Mouse (Mus musculus) adrenal gland, postnatal 36 days (tissue): ENCODE measurements around the gene Lamtor4. TPM values are rescaled to one million over a fixed set of nuclear protein-coding genes. Genes with fewer than 3 reads are reported as not detected.

Experiments
- DNase-seq, 2 experiments: peaks; one replicate each; pipeline ENCODE4 v3.0.0; 2021; ENCODE audit warnings: mixed read lengths in 1 of 2
- total RNA-seq, 2 experiments: library from RNA; stranded (reverse); gene quantifications; 2 replicates each; pipeline ENCODE4 v1.2.3; 2021

Lamtor4 gene
- total RNA-seq, 2 experiments from 2014 or later, result 76.3 to 99.9 TPM

- DNase-seq, result no peak
Measured at GRCm38 (mm10) chr5:138260051-138260450, 4.8 kb downstream of the Lamtor4 start.

- DNase-seq, result no peak
Measured at GRCm38 (mm10) chr5:138260834-138261233, 5.6 kb downstream of the Lamtor4 start.

DNA sequence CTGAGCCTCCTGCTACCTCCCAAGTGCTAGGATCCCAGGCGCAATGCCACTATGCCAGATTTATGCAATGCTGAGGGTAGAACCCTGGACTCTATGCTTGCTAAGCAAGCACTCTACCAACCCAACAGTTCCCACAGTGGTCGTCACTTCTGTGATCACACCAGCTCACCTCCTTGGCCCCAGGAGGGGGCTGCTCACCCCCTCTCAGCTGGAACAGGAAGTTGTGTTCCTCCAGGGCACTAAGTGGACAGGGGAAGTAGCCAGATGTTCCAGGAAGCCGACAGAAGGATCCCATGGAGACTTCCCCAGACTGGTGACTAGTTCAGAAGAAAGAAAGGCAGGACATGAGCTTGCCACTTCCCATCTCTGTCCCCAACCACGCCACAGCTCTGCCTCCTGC lies 6.7 kb downstream of the Lamtor4 start:
- DNase-seq, result no peak

DNA sequence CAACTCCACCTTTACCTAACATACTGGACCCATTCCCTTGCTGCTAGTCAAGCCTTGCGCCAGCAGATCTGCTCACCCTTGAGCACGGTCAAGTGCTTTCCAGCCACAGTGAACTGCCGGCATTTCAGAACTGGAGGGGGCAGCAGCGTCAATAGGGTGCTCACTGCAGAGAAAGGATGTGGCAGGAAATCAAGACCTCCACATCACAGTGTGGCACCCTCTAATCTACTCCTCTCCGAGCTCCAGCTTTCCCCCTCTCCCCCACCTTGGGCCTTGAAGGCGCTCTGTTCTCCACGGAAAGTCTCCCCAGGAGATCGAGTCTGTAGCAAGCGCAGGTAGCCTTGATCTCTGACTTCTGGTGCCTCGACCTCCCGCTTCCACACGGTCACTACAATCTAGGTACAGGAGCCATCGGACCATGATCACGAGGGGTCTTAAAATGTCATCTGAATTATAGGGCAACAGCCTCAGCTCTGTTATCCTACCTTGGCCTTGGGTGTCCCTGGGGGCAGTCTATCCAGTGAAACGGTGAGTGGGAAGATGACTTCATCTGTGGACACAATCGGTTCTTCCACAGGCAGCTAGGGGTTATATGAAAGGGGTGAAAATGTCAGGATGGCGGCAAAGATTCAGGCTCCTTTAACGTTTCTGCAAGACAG lies 7.4 kb downstream of the Lamtor4 start:
- peak in 1 of 2 experiments; percentile 20 for DNase-seq

DNA sequence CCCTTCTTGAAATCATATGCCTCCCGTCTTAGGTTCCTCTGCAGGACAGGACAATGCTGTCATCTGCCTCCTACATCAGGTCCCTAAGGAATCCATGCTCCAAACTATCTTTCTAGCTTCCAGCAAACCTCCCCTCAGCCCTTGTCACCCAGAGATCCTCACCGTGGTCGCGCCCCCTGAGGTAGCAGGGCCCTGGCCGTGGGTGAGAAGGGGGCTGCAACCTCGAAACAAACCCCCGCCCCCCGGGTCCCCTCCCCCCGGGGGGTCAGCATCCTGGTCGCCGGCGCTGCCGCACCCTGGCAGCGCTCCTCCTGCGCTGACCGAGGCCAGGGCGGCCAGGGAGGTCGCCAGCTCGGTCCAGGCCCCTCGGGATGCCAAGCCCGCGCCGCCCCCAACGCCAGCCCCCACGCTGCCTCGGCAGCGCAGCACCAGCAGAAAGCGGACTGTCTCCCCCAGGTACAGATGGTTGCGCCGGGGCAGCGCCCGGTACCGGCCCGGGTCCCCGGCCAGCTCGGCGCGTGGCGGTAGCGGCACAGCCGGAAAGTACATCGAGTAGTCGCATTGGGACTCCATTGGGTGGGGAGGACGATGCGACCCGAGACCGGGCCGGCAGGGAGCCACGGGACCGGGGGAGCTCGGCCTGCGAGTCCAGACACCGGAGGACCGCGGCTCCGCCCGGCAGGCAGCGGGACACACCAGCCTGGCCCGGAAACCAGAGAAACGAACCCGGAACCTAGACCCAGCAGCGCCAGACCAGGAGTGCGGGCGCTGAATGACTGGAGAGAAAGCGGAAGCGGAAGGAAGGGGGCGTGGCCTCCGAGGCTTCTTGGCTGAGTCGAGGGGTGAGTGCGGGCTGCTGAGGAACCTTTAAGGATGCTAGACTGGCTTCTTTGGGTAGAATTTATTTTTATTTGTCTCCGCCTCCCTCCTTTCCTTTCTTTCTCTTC lies 8.3 kb downstream of the Lamtor4 start, which contains the start of gene BC037034:
BC037034 (minus strand) TSS at position 774 of the 947 bp plus-strand sequence.
- DNase-seq, result peak; percentile 96

DNA sequence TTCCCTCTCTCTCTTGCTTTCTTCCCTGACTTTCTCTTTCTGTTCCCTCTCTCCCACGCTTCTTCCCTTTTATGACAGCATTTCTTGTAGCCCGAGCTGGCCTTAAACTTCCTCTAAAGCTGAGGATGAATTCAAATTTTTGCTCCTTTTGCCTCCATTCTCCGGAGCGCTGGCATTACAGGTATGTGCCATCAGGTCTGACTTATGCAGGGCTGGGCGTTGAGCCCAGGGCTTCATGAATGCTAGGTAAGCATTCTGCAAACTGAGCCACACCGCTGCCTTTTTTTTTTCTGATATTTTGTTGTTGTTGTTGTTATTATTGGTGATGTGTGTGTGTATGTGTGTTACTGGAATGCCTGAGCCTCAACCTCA lies 8.9 kb downstream of the Lamtor4 start:
- no peak for DNase-seq

GRCm38 (mm10) chr5:138265712-138266111 lies 10.4 kb downstream of the Lamtor4 start:
- no peak for DNase-seq

GRCm38 (mm10) chr5:138267114-138267513 lies 11.8 kb downstream of the Lamtor4 start:
- no peak for DNase-seq

DNA sequence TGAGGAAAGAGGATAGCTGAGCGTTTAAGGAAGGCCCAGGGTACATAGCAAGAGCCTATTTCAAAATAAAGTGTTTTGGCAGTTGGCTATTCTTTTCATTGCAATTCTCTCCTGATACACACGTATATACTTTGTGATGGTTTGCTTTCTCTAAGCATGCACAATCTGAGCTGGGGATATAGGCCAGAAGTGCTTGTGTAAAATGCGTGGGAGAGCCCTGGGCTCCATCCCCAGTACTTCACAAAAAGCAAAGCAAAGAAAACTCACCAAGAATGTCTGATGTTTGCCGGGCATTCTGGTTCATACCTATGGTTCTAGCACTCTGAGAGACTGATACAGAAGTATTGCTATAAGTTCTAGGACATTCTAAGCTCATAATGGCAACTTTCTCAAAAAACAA lies 13.7 kb downstream of the Lamtor4 start:
- DNase-seq, result no peak

DNA sequence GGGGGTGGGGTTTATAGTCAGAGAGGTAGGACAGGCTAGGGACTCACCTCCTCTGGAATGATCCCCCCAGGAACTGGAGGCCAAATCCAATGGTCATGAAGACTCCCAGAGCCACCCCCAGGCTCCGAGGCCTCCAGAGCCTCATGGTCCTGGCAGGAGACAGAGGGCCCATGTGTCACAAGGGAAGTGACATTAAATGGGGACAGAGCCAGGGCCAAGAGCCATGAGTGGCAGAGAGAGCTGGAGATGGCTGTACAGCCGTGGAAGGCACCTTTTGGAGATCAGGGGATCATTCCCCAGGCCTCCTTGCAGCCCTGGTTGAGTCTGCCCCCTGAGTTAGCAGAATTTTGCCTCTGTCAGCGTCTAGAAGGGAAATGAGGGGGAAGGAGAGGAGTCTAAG lies 15.9 kb downstream of the Lamtor4 start:
- no peak for DNase-seq

DNA sequence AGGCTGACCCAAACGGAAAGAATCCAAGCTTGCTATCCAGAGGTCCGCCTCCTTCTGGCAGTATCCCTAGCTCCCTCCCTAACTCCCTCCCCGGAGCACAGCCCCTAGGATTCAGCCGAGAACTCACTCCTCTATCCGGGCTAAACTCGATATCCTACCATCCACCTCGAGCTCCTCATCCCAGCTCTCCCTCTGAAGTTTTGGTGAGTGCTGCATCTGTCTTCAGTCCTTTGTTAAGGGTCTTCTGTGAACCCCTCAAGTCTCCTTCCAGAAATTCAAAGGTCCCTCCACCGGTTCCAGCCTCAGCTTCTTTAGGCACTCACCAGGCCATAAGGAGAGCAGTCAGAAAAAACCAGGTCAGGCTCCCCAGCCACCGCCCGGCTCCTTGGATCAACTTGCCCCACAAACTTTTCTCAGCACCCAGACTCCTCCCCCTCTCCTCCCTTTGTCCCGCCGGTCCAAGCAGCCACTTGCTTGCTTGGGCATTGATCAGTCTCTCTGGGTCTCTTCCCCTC lies 17.2 kb downstream of the Lamtor4 start, which contains the start of gene Gal3st4:
Gal3st4 (minus strand) TSS at position 432 of the 515 bp plus-strand sequence.
- no peak for DNase-seq

- DNase-seq, result no peak
Measured at GRCm38 (mm10) chr5:138274186-138274585, 18.9 kb downstream of the Lamtor4 start.

- DNase-seq, result no peak
Measured at GRCm38 (mm10) chr5:138275216-138276050, 20.2 kb downstream of the Lamtor4 start.

DNA sequence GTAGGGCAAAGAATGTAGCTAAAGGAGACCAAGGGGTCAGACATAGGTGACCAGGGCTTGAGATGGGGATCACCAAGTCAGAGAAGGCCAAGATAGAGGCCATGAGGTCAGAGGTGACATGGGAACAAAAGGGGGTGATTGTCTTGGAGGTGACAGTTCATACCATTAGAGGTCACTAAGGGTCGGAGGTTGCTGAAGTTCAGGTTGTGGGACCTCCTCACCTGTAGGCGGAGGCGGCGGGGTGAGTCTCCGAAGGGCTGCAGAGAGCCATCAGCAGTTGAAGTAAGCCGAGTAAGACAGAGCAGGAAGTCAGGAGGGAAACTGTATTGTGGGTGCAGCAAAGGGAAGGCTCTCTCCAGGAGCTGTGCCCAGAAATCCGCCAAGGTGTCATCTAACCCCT lies 22.7 kb downstream of the Lamtor4 start:
- no peak for DNase-seq

GRCm38 (mm10) chr5:138279585-138280424 lies 24.5 kb downstream of the Lamtor4 start, which contains the start of the genes Gm43720, Gpc2 and Stag3:
Gene Gm43720 (minus strand): TSS chr5:138279958.
Gene Gpc2 (minus strand): TSS chr5:138280005.
Gene Stag3 (plus strand): TSS chr5:138280240.
- DNase-seq, result peak; percentile 86 to 90

DNA sequence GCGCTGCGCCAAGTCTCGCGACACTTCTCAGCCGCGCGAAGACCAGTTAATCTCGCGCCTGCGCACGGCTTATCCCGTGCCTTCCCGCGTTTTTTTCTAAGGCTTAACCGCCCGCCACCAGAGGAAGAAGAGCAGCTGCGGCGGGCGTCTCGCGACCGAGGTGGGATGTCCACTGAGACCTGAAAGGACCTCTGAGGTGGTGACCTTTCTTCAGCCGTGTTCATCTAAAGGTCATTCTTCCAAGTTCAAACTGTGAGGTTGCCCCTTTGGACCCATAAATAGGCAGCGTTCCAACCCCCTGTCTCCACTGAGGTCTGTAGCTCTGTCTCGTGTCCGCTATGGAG lies 25.1 kb downstream of the Lamtor4 start:
- DNase-seq, result no peak

DNA sequence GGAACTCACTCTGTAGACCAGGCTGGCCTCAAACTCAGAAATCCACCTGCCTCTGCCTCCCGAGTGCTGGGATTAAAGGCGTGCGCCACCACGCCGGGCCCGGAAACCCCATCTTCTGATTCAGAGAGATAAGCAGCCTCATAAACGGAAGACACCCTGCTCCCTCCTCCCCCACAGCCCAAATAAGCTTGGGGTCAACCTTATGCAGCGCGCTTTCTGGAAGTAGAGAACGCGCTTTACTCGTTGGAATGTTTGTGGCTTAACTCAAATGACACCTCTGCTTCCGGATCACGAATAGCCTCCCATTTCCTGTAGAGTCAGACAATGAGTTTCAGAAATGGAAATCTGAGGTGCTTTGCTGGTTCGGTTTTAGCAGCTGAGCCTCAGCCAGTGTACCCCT lies 25.5 kb downstream of the Lamtor4 start:
- DNase-seq, result no peak

GRCm38 (mm10) chr5:138281798-138282197 lies 26.5 kb downstream of the Lamtor4 start:
- no peak for DNase-seq

DNA sequence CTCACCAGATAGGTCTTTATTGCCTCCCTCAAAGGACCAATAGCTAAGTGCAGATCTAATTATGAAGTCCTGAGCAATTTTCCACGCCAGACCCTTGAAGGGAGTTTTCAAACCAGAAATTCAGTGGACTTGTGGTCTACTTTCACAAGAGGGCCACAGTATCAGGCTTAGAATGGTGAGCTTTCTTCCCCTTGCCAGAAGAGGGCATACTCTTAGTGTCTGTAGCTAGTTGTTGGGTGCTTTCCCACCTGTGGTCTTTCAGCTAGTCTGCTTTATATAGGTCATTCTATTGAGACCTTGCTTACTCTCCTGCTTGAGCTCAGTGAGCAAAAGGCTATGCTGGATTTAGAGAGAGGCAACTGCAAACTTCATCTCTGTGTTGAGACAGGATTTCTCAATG lies 28.3 kb downstream of the Lamtor4 start:
- DNase-seq, result no peak

DNA sequence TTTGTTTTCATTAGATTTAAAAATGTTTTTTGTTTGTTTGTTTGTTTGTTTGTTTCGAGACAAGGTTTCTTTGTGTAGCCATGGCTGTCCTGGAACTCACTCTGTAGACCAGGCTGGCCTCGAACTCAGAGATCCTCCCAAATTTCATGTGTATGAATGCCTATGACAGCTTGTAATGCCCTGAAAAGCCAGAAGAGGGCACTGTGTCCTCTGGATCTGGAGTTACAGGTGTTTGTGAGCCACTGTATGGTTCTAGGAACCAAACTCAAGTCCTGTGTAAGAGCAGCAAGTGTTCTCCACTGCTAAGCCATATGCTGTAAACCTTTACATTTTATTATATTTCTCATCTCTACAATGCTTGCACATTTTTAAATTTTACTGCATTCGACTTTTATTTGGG lies 32.6 kb downstream of the Lamtor4 start:
- no peak for DNase-seq

- no peak for DNase-seq
Measured at GRCm38 (mm10) chr5:138291638-138292037, 36.4 kb downstream of the Lamtor4 start.
